Mouse (Mus musculus) testis, postnatal 10 days (tissue): ENCODE data around the gene Ces5a.

Experiments used
- DNase-seq: peaks from one replicate; pipeline ENCODE4 v3.0.0; 2021; ENCODE audit warnings: low spot score

Gene Ces5a

GRCm38 (mm10) chr8:93535730-93536129, at the start of gene Ces5a:
Gene Ces5a (minus strand): TSS chr8:93535830.
- DNase-seq: no peak

- no peak for DNase-seq
Observed at GRCm38 (mm10) chr8:93572841-93573240, 37.2 kb upstream of the Ces5a start.

GRCm38 (mm10) chr8:93572095-93572501, 36.5 kb upstream of the Ces5a start:
- no peak for DNase-seq

GRCm38 (mm10) chr8:93571369-93571985, 35.8 kb upstream of the Ces5a start:
- no peak for DNase-seq

- no peak for DNase-seq
Observed at GRCm38 (mm10) chr8:93570186-93570530, 34.5 kb upstream of the Ces5a start.

- DNase-seq: peak; percentile 31
Observed at GRCm38 (mm10) chr8:93569311-93570185, 33.9 kb upstream of the Ces5a start.

GRCm38 (mm10) chr8:93568666-93569065, 33.0 kb upstream of the Ces5a start:
- peak; percentile 22 for DNase-seq

- DNase-seq: peak; percentile 6
Observed at GRCm38 (mm10) chr8:93567086-93567485, 31.5 kb upstream of the Ces5a start.

GRCm38 (mm10) chr8:93564634-93565033, 29.0 kb upstream of the Ces5a start:
- no peak for DNase-seq

GRCm38 (mm10) chr8:93563551-93563950, 27.9 kb upstream of the Ces5a start:
- no peak for DNase-seq

GRCm38 (mm10) chr8:93562557-93563210, 27.1 kb upstream of the Ces5a start:
- no peak for DNase-seq

- no peak for DNase-seq
Observed at GRCm38 (mm10) chr8:93561271-93561670, 25.6 kb upstream of the Ces5a start.

- no peak for DNase-seq
Observed at GRCm38 (mm10) chr8:93559696-93560095, 24.1 kb upstream of the Ces5a start.

GRCm38 (mm10) chr8:93502634-93503033, 33.0 kb downstream of the Ces5a start:
- DNase-seq: no peak

GRCm38 (mm10) chr8:93499437-93499836, 36.2 kb downstream of the Ces5a start:
- DNase-seq: no peak

- DNase-seq: peak; percentile 63
Observed at GRCm38 (mm10) chr8:93495330-93495729, 40.3 kb downstream of the Ces5a start.

- DNase-seq: no peak
Observed at GRCm38 (mm10) chr8:93488743-93489142, 46.9 kb downstream of the Ces5a start.

- DNase-seq: no peak
Observed at GRCm38 (mm10) chr8:93478211-93478610, 57.4 kb downstream of the Ces5a start.

- DNase-seq: peak; percentile 40
Observed at GRCm38 (mm10) chr8:93469733-93470132, 65.9 kb downstream of the Ces5a start.

- no peak for DNase-seq
Observed at GRCm38 (mm10) chr8:93454258-93454877, 81.3 kb downstream of the Ces5a start.
